Mouse (Mus musculus): ENCODE data around the gene Dgat2.

Gene Dgat2

GRCm38 (mm10) chr7:99161961-99162360, 20.6 kb downstream of the Dgat2 start:
- no peak for DNase-seq (ENCODE audit: low spot score in 2 of 2)

GRCm38 (mm10) chr7:99161529-99161928, 21.0 kb downstream of the Dgat2 start:
- DNase-seq (ENCODE audit: low spot score in 2 of 2): no peak

- no peak for DNase-seq (ENCODE audit: low spot score in 2 of 2)
These were observed 21.5 kb downstream of the Dgat2 start for GRCm38 (mm10) chr7:99160995-99161394.

- no peak for DNase-seq (ENCODE audit: low spot score in 2 of 2)
These were observed 23.1 kb downstream of the Dgat2 start for GRCm38 (mm10) chr7:99159446-99159845.

GRCm38 (mm10) chr7:99158904-99159303, 23.6 kb downstream of the Dgat2 start:
- DNase-seq (ENCODE audit: low spot score in 2 of 2): no peak

GRCm38 (mm10) chr7:99158011-99158410, 24.5 kb downstream of the Dgat2 start:
- DNase-seq (ENCODE audit: low spot score in 2 of 2): no peak

- DNase-seq (ENCODE audit: low spot score in 2 of 2): no peak
These were observed 25.8 kb downstream of the Dgat2 start for GRCm38 (mm10) chr7:99156737-99157136.

- no peak for DNase-seq (ENCODE audit: low spot score in 2 of 2)
These were observed 26.9 kb downstream of the Dgat2 start for GRCm38 (mm10) chr7:99155311-99156289.

- DNase-seq (ENCODE audit: low spot score in 2 of 2): no peak
These were observed 27.8 kb downstream of the Dgat2 start for GRCm38 (mm10) chr7:99154648-99155151.

GRCm38 (mm10) chr7:99153686-99154202, 28.8 kb downstream of the Dgat2 start:
- DNase-seq (ENCODE audit: low spot score in 2 of 2): no peak

GRCm38 (mm10) chr7:99152756-99153155, 29.8 kb downstream of the Dgat2 start:
- no peak for DNase-seq (ENCODE audit: low spot score in 2 of 2)

GRCm38 (mm10) chr7:99151342-99151741, 31.2 kb downstream of the Dgat2 start:
- peak; percentile 84 to 98 for DNase-seq (ENCODE audit: low spot score in 2 of 2)

GRCm38 (mm10) chr7:99149017-99149416, 33.5 kb downstream of the Dgat2 start:
- DNase-seq (ENCODE audit: low spot score in 2 of 2): no peak

- DNase-seq (ENCODE audit: low spot score in 2 of 2): no peak
These were observed 35.0 kb downstream of the Dgat2 start for GRCm38 (mm10) chr7:99147494-99147893.

- DNase-seq (ENCODE audit: low spot score in 2 of 2): no peak
These were observed 35.6 kb downstream of the Dgat2 start for GRCm38 (mm10) chr7:99146906-99147305.

- DNase-seq (ENCODE audit: low spot score in 2 of 2): no peak
These were observed 36.5 kb downstream of the Dgat2 start for GRCm38 (mm10) chr7:99146011-99146410.

GRCm38 (mm10) chr7:99144616-99145015, 37.9 kb downstream of the Dgat2 start:
- DNase-seq (ENCODE audit: low spot score in 2 of 2): peak; percentile 65 to 82

GRCm38 (mm10) chr7:99143244-99143643, 39.3 kb downstream of the Dgat2 start:
- no peak for DNase-seq (ENCODE audit: low spot score in 2 of 2)

GRCm38 (mm10) chr7:99141919-99142606, 40.5 kb downstream of the Dgat2 start:
- DNase-seq (ENCODE audit: low spot score in 2 of 2): peak in 1 of 2 experiments; percentile 55

- peak; percentile 100 for DNase-seq (ENCODE audit: low spot score in 2 of 2)
These were observed 41.3 kb downstream of the Dgat2 start, which contains the start of gene Uvrag for GRCm38 (mm10) chr7:99140984-99141918. Uvrag (minus strand) TSS chr7:99141141.

GRCm38 (mm10) chr7:99140511-99140910, 42.0 kb downstream of the Dgat2 start:
- DNase-seq (ENCODE audit: low spot score in 2 of 2): no peak
